Mouse (Mus musculus) splenic B cell, adult 2 months (primary cell): ENCODE data around the gene Tmem139.
A peak's percentile ranks its signal among the peaks of the same experiment; 100 is the strongest.

Experiments used
- DNase-seq: peaks from one replicate; pipeline ENCODE4 v3.0.0-alpha.2; 2011; ENCODE audit warnings: low read depth, low spot score
- H3K27me3 ChIP-seq: 2 replicates; pipeline ENCODE4 v1.6.1; 2012; ENCODE audit warnings: mild to moderate bottlenecking, low read length, moderate library complexity, mixed read lengths; ENCODE audit not compliant: control insufficient read depth, poor library complexity, insufficient read depth, severe bottlenecking
- H3K36me3 ChIP-seq: 2 replicates; pipeline ENCODE4 v1.6.1; 2012; ENCODE audit warnings: mild to moderate bottlenecking, low read length, moderate library complexity, mixed read lengths; ENCODE audit not compliant: control insufficient read depth, poor library complexity, insufficient read depth, severe bottlenecking

The Tmem139 gene

DNA sequence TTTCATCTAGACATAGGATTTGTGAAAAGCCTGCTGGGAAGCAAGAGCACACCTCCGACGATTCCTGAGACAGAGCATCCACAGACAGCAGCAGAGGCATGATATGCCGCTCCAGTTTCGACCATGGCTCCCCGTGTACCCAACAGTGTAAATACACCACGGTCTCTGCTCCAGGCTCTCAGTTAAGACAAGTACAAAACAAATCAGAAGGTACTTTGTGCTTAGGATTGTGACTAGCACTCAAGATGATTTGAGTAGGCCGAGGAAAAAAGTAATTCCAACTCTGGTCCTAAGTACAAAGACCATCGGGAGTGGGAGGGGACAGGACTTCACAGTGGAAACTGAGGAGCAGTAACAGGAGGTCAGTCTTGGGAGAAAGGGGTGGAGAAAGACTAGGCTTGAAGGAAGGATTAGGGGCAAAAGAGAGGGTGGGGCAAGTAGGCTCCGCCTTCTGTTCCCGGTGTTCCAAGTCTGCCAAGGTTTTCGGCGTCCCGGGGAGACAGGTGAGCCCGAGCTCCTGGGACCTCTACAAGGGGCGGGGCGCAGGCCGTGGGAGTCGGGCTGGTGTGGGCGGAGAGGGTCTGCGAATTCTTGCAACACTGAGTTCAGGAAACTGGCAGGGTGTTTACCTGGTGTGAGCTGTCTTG is at the start of gene Tmem139:
Gene Tmem139 (plus strand): TSS at position 447 of the 647 bp plus-strand sequence.
- Histone ChIP-seq H3K27me3 (no peaks in the 10 kb centered on the region), H3K36me3 (no peaks in the 10 kb centered on the region)
- DNase-seq: no peak

- Histone ChIP-seq H3K27me3 (no peaks in the 10 kb centered on the region), H3K36me3 (no peaks in the 10 kb centered on the region)
- DNase-seq: no peak
These were observed 46.7 kb upstream of the Tmem139 start, which contains the start of gene Tas2r144 for GRCm38 (mm10) chr6:42215028-42215427. Tas2r144 (plus strand) TSS chr6:42215328.

GRCm38 (mm10) chr6:42222286-42222685 is 39.5 kb upstream of the Tmem139 start:
- DNase-seq: no peak
- Histone ChIP-seq H3K36me3 (no peaks in the 10 kb centered on the region), H3K27me3 (no peaks in the 10 kb centered on the region)

- H3K27me3 ChIP-seq: no peaks in the 10 kb centered on the region
- no peak for DNase-seq
- no peaks in the 10 kb centered on the region for H3K36me3 ChIP-seq
These were observed 36.7 kb upstream of the Tmem139 start for GRCm38 (mm10) chr6:42225046-42225445.

DNA sequence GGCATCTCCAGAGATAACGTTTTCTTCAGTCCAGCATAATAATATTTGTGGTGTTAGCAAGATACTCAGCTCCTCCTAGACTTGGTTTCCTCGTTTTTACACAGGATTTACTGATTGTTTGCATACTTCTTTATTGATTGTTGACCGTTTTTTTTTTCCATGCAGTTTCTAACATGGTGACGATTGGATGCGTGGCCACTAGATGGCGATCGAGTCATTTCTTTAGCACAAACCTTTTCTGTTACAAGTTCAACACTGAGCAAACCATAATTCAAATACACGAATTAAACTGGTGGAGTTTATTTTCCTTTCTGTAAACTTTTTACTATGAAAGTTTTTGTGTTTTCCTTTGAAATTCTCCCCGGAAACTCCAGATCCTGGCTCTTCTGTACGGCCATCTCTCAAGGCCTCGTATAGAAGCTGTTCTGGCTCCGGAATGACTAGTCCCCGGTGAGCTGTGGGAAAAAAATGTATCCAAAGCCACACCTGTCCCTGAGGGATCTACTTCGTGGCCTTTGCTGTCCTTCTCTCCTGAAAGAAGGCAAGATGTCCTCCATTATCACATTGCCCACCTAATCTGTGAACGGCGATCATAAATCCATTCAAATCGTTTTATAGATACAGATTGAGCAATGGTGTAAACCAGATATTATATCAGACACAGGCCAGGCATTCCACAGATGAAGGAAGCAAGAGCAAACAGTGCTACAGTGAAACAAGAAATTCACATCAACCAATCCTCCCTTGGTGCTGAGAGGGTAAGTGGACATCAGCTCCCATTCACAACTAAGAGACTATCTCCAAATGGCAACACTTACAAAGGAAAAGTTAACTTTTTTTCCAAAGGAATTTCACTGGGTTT is 34.3 kb upstream of the Tmem139 start:
- peak; percentile 86 for DNase-seq
- no peaks in the 10 kb centered on the region for H3K36me3 ChIP-seq
- H3K27me3 ChIP-seq: no peaks in the 10 kb centered on the region

GRCm38 (mm10) chr6:42229610-42230009 is 32.2 kb upstream of the Tmem139 start:
- no peak for DNase-seq
- no peaks in the 10 kb centered on the region for H3K36me3 ChIP-seq

GRCm38 (mm10) chr6:42231191-42231590 is 30.6 kb upstream of the Tmem139 start:
- H3K36me3 ChIP-seq: no peaks in the 10 kb centered on the region
- no peaks in the 10 kb centered on the region for H3K27me3 ChIP-seq
- no peak for DNase-seq

More at GRCm38 (mm10) chr6:42229610-42230009, 32.2 kb upstream of the Tmem139 start:
- H3K27me3 ChIP-seq: no peaks in the 10 kb centered on the region

DNA sequence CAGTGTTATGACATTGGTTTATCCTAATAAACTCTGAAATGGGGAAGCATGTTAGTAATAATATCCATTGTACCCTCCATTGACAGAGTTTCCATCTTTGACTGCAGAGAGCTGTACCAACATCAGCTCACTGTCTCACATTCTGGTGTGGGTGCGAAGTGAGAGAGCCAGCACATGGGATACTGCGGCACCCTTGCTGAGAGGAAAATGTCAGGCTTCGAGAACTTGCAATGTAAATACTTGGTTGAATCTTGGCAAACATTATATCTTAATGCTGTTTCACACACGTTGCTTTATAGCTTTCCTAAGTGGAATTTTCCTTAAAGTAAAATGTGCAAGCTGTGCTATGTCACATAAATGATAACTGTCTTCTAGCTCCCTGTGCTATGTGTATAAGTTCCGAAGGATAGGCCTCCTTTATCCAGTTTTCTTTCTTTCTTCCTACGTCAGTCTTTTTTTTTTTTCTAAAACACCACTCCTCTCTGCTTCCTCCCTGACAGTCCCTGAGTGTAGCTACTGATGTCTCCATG is 24.4 kb upstream of the Tmem139 start:
- H3K36me3 ChIP-seq: no peaks in the 10 kb centered on the region
- H3K27me3 ChIP-seq: no peaks in the 10 kb centered on the region
- DNase-seq: no peak

DNA sequence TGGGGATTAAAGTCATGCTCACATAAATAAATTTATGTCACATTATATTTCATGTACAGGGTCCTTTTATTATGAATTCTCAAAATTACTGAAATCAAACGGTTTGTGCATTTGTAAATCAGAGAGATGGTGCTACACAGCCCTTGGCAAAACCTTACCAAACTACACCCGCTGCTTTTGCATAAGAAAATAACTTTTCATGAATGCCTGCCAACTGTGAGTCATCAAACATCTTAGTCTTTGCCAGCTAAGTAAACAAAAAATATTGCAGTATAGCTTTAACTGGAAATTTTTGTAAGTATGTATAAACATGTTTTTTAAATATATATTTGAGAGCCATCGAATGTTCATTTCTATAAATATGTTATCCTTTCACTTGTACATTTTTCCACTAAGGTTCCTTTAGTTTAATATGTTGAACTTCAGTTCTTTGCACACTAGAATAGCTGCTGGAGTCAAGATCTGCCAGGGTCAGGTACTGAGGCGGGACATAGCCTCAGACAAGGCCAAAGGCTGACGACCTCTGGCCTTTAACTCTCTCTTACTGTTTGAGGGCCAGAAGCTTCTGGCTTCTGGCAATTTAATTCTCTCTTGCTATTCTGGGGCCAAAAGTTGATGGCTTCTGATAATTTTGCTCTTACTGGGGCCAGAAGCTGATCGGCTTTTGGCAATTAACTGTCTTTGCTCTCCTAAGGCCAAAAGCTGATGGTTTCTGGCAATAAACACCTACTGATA is 20.3 kb upstream of the Tmem139 start:
- no peak for DNase-seq
- Histone ChIP-seq H3K27me3 (no peaks in the 10 kb centered on the region), H3K36me3 (no peaks in the 10 kb centered on the region)

DNA sequence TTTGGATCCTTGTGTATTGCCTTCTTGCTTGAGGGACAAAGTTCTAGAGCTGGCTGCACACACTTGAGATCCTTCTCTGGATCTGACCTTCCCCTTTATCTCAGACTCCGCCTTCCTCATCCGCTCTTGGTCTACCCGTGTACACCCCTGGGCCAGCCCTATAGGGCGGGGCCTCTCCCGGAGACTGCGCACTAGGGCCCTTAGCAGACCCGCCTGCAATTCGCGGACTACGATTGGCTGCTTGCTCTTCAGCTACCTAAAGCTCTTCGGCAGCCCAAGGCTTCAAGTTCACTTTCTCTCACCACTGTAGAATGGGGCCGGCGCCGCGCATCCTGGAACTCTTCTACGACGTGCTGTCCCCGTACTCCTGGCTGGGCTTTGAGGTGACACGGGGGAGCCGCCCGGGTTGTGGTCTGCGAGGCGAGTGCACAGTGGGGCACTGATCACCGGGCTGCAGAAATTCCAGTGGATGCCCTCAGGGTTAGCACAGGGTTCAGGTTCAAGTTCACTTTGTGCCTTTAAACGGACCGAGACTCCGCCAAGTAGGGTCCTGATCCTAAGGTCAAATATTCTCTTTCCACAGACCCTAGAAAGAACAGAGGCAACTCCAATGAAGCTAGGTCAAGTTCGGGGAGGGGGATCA is 15.9 kb upstream of the Tmem139 start, which contains the start of gene Gstk1:
Gene Gstk1 (plus strand): TSS at position 225 of the 643 bp plus-strand sequence.
- H3K27me3 ChIP-seq: no peaks in the 10 kb centered on the region
- peak; percentile 93 for DNase-seq
- no peaks in the 10 kb centered on the region for H3K36me3 ChIP-seq

GRCm38 (mm10) chr6:42247173-42247572 is 14.6 kb upstream of the Tmem139 start:
- Histone ChIP-seq H3K27me3 (no peaks in the 10 kb centered on the region), H3K36me3 (no peaks in the 10 kb centered on the region)
- no peak for DNase-seq

- Histone ChIP-seq H3K36me3 (no peaks in the 10 kb centered on the region), H3K27me3 (no peaks in the 10 kb centered on the region)
- DNase-seq: no peak
These were observed 13.8 kb upstream of the Tmem139 start for GRCm38 (mm10) chr6:42247981-42248380.

DNA sequence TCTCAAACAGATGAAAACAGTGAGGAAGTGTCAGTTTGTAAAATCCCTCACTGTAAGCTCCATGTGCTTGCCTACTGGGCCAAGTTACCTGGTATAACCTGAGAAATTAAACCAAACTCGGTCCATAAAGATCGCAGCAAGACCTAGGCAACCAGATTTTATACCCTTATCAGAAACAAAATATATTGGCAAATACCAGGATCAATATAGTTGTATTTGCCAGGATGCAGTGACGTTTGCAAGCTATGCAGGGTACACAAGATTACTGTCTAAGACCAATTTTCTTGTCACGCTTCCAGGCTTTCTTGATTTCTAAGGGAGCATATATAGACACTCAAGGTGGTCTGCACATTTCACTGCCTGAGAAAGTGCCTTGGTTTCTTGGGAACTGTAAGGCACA is 10.0 kb upstream of the Tmem139 start:
- H3K27me3 ChIP-seq: no peaks in the 10 kb centered on the region
- DNase-seq: no peak
- H3K36me3 ChIP-seq: no peaks in the 10 kb centered on the region

GRCm38 (mm10) chr6:42253103-42253502 is 8.7 kb upstream of the Tmem139 start:
- Histone ChIP-seq H3K36me3 (no peaks in the 10 kb centered on the region), H3K27me3 (no peaks in the 10 kb centered on the region)
- DNase-seq: no peak
